Mouse (Mus musculus) forebrain, embryonic 10.5 days (tissue): ENCODE measurements around the gene Ppp2r1b. TPM values are rescaled to one million over a fixed set of nuclear protein-coding genes. Genes with fewer than 3 reads are reported as not detected.

ENCODE experiments used
- polyA plus RNA-seq: library from polyadenylated mRNA; unstranded; fragments of >200 nt; fragmentation: Nextera tagmentation; extraction: Ambion mirVana; gene quantifications from 2 replicates; pipeline ENCODE4 v1.2.1, GENCODE M21; 2016

Gene Ppp2r1b
- polyA plus RNA-seq, 1 experiment from 2014 or later = 170 TPM

Other genes with a start within 250 kb of the Ppp2r1b start
- 325 and 340 TPM in 2 replicates for gene Sdhd, start 241.5 kb upstream of the Ppp2r1b start, polyA plus RNA-seq
- gene Timm8b, start 241.4 kb upstream of the Ppp2r1b start, polyA plus RNA-seq = 308 and 321 TPM in 2 replicates
- gene Pih1d2, start 228.0 kb upstream of the Ppp2r1b start, polyA plus RNA-seq = 6.5 and 7.9 TPM in 2 replicates
- gene Nkapd1, start 227.8 kb upstream of the Ppp2r1b start, polyA plus RNA-seq = 20.5 and 22.1 TPM in 2 replicates
- gene Dlat, start 185.5 kb upstream of the Ppp2r1b start, polyA plus RNA-seq = 54.0 and 59.0 TPM in 2 replicates
- 22.2 and 23.0 TPM in 2 replicates for gene Dixdc1, start 105.8 kb upstream of the Ppp2r1b start, polyA plus RNA-seq
- gene 2310030G06Rik, start 98.8 kb upstream of the Ppp2r1b start, polyA plus RNA-seq = 2.1 and 2.5 TPM in 2 replicates
- 3.2 and 5.7 TPM in 2 replicates for gene Cryab, start 94.0 kb upstream of the Ppp2r1b start, polyA plus RNA-seq
- gene Hspb2, start 92.9 kb upstream of the Ppp2r1b start, polyA plus RNA-seq = 0.69 and 1.1 TPM in 2 replicates
- gene Fdxacb1, start 77.1 kb upstream of the Ppp2r1b start, polyA plus RNA-seq = 12.2 and 14.5 TPM in 2 replicates
- gene Alg9, start 70.3 kb upstream of the Ppp2r1b start, polyA plus RNA-seq = 35.0 and 36.9 TPM in 2 replicates
- gene 1110032A03Rik, start 69.8 kb upstream of the Ppp2r1b start, polyA plus RNA-seq = 23.2 and 24.7 TPM in 2 replicates
- 18.2 and 19.2 TPM in 2 replicates for gene Sik2, start 163.8 kb downstream of the Ppp2r1b start, polyA plus RNA-seq
- gene Btg4, start 215.6 kb downstream of the Ppp2r1b start, polyA plus RNA-seq = not detected in 2 replicates
- 1.4 and 2.0 TPM in 2 replicates for gene Layn, start 231.8 kb downstream of the Ppp2r1b start, polyA plus RNA-seq